Mouse (Mus musculus): ENCODE measurements around the gene Meis3.

- TF ChIP-seq CTCF (IDR thresholded peaks at IDR 0.05; ENCODE audit: extremely low read depth, insufficient read depth, insufficient read length, insufficient replicate concordance), result no peak
- no peak for TF ChIP-seq POLR2A (IDR thresholded peaks at IDR 0.05; ENCODE audit: low read depth, low read length)
Measured at GRCm38 (mm10) chr7:16172141-16172581, 2.7 kb upstream of the Meis3 start.

All from spleen, adult 2 months (tissue).